Mouse (Mus musculus): ENCODE measurements at regions not wholly inside any gene's neighbourhood (a gene's known extent, or its start where the extent isn't known, plus 50 kb on each side); places are given as distances from the start of the nearest gene placed in this dataset.

- no peaks in the 10 kb centered on the region for H3K27me3 ChIP-seq (ENCODE audit: control insufficient read depth in 1 of 2, insufficient read depth in 2 of 2, low read length in 2 of 2)
- H3K9ac ChIP-seq (ENCODE audit: control insufficient read depth, low read depth, low read length, poor library complexity, severe bottlenecking) = no peak overlapping the region
- H3K4me1 ChIP-seq (ENCODE audit: control insufficient read depth in 1 of 2, insufficient read depth in 2 of 2, low read length in 2 of 2) = no peaks in the 10 kb centered on the region
- DNase-seq (ENCODE audit: low read depth, low spot score) = no peak
- no peak overlapping the region for H3K4me3 ChIP-seq (ENCODE audit: control insufficient read depth in 1 of 2, insufficient read depth in 1 of 2, low read depth in 2 of 2, low read length in 2 of 2)
- no peaks in the 10 kb centered on the region for H3K79me2 ChIP-seq (ENCODE audit: control insufficient read depth, insufficient read depth, low read length, poor library complexity)
- no peak overlapping the region for H3K27ac ChIP-seq (ENCODE audit: control insufficient read depth, low read depth, low read length)
- no peaks in the 10 kb centered on the region for H3K9me3 ChIP-seq (replicated peaks; ENCODE audit: insufficient read depth, low read length)
- no peaks in the 10 kb centered on the region for H3K36me3 ChIP-seq (ENCODE audit: control insufficient read depth in 1 of 2, insufficient read depth in 2 of 2, low read length in 2 of 2)
- no peak for TF ChIP-seq MEF2A (IDR thresholded peaks at IDR 0.05; ENCODE audit: extremely low read depth, insufficient replicate concordance, low read depth, low read length, poor library complexity, severe bottlenecking)
- no peak for TF ChIP-seq MYC (IDR thresholded peaks at IDR 0.05; ENCODE audit: low read depth, low read length)
- no peak for TF ChIP-seq POLR2A (IDR thresholded peaks at IDR 0.05; ENCODE audit: control insufficient read depth in 1 of 2, insufficient read depth in 1 of 2, low read depth in 1 of 2, low read length in 2 of 2, poor library complexity in 1 of 2)
- no peak for TF ChIP-seq GATA1 (IDR thresholded peaks at IDR 0.05; ENCODE audit: low read depth, low read length)
- no peak for TF ChIP-seq ZC3H11A (IDR thresholded peaks at IDR 0.05; ENCODE audit: low read depth, low read length)
- no peak for TF ChIP-seq ZNF384 (IDR thresholded peaks at IDR 0.05; ENCODE audit: low read depth, low read length)
- TF ChIP-seq MAFK (IDR thresholded peaks at IDR 0.05; ENCODE audit: borderline replicate concordance, low read depth, low read length) = no peak
- TF ChIP-seq ZKSCAN1 (IDR thresholded peaks at IDR 0.05; ENCODE audit: low read depth, low read length) = no peak
- TF ChIP-seq TBP (IDR thresholded peaks at IDR 0.05; ENCODE audit: low read depth, low read length) = no peak
- no peak for TF ChIP-seq GABPA (IDR thresholded peaks at IDR 0.05; ENCODE audit: low read depth, low read length)
- TF ChIP-seq MAX (IDR thresholded peaks at IDR 0.05; ENCODE audit: low read length) = no peak
- TF ChIP-seq HCFC1 (IDR thresholded peaks at IDR 0.05; ENCODE audit: low read depth, low read length) = no peak
- no peak for TF ChIP-seq RAD21 (IDR thresholded peaks at IDR 0.05; ENCODE audit: low read depth, low read length)
- no peak for TF ChIP-seq USF1 (IDR thresholded peaks at IDR 0.05; ENCODE audit: low read depth, low read length)
- TF ChIP-seq NELFE (IDR thresholded peaks at IDR 0.05; ENCODE audit: low read depth, low read length) = no peak
- TF ChIP-seq TCF12 (IDR thresholded peaks at IDR 0.05; ENCODE audit: low read depth, low read length) = no peak
- TF ChIP-seq E2F4 (IDR thresholded peaks at IDR 0.05; ENCODE audit: borderline replicate concordance, low read depth, low read length) = no peak
Observed at GRCm38 (mm10) chr1:184411066-184411465, 321.4 kb downstream of the Hlx start.

DNA sequence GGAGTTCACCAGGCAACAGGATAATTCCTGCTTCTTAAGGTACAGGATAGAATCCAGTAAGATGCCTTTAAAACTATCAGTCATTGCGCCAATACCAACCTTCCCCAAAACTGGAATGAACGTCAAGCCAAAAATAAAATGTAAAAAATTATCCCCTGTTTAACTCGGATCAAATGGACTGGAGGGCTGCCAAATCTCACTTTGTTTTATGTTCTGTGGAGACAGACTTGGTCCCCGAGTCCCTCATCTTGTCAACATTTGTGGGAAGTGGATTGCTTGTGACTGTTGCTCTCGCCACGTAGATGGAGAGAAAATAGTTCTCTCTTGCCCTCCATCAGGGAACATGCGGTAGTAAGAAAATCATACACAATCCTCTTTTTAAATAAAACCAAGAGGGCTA is 322.4 kb downstream of the Hlx start:
- Histone ChIP-seq H3K4me3 (ENCODE audit: control insufficient read depth in 1 of 2, insufficient read depth in 1 of 2, low read depth in 2 of 2, low read length in 2 of 2) (no peak overlapping the region), H3K36me3 (ENCODE audit: control insufficient read depth in 1 of 2, insufficient read depth in 2 of 2, low read length in 2 of 2) (no peaks in the 10 kb centered on the region), H3K9me3 (replicated peaks; ENCODE audit: insufficient read depth, low read length) (no peaks in the 10 kb centered on the region), H3K27me3 (ENCODE audit: control insufficient read depth in 1 of 2, insufficient read depth in 2 of 2, low read length in 2 of 2) (no peaks in the 10 kb centered on the region), H3K27ac (ENCODE audit: control insufficient read depth, low read depth, low read length) (no peak overlapping the region), H3K4me1 (ENCODE audit: control insufficient read depth in 1 of 2, insufficient read depth in 2 of 2, low read length in 2 of 2) (no peaks in the 10 kb centered on the region), H3K9ac (ENCODE audit: control insufficient read depth, low read depth, low read length, poor library complexity, severe bottlenecking) (no peak overlapping the region), H3K79me2 (ENCODE audit: control insufficient read depth, insufficient read depth, low read length, poor library complexity) (no peaks in the 10 kb centered on the region)
- DNase-seq (ENCODE audit: low read depth, low spot score) = no peak
- TF ChIP-seq POLR2AphosphoS2 (IDR thresholded peaks at IDR 0.05; ENCODE audit: low read length) (no peak), CHD1 (IDR thresholded peaks at IDR 0.05; ENCODE audit: low read depth, low read length) (no peak), NRF1 (IDR thresholded peaks at IDR 0.05; ENCODE audit: insufficient read depth, low read depth, low read length, poor library complexity, severe bottlenecking) (no peak), POLR2A (IDR thresholded peaks at IDR 0.05; ENCODE audit: control insufficient read depth in 1 of 2, insufficient read depth in 1 of 2, low read depth in 1 of 2, low read length in 2 of 2, poor library complexity in 1 of 2) (no peak), GATA1 (IDR thresholded peaks at IDR 0.05; ENCODE audit: low read depth, low read length) (no peak), HCFC1 (IDR thresholded peaks at IDR 0.05; ENCODE audit: low read depth, low read length) (no peak), SIN3A (IDR thresholded peaks at IDR 0.05; ENCODE audit: low read length) (no peak), E2F4 (IDR thresholded peaks at IDR 0.05; ENCODE audit: borderline replicate concordance, low read depth, low read length) (no peak), TCF12 (IDR thresholded peaks at IDR 0.05; ENCODE audit: low read depth, low read length) (no peak), MYB (IDR thresholded peaks at IDR 0.05; ENCODE audit: low read depth, low read length) (no peak), USF1 (IDR thresholded peaks at IDR 0.05; ENCODE audit: low read depth, low read length) (no peak), TBP (IDR thresholded peaks at IDR 0.05; ENCODE audit: low read depth, low read length) (no peak), RAD21 (IDR thresholded peaks at IDR 0.05; ENCODE audit: low read depth, low read length) (no peak)

Data from MEL (cell line).